Mouse (Mus musculus) midbrain, embryonic 13.5 days (tissue): ENCODE data around the gene Zc3h13. TPM values are rescaled to one million over a fixed set of nuclear protein-coding genes. Genes with fewer than 3 reads are reported as not detected.

ENCODE experiments used
- ATAC-seq: fragments of 200-750 bp; cut with Nextera tagmentation; 2 replicates; pipeline ENCODE4 v1.8.0; 2017; ENCODE audit warnings: mild to moderate bottlenecking, moderate TSS enrichment, moderate library complexity
- H3K27ac ChIP-seq: fragments of 300-500 bp; sonication (generic); 2 replicates; pipeline ENCODE4 v1.5.1; 2015; ENCODE audit warnings: inconsistent platforms, mild to moderate bottlenecking, moderate library complexity
- H3K27me3 ChIP-seq: fragments of 300-500 bp; sonication (generic); 2 replicates; pipeline ENCODE4 v1.6.1; 2015; ENCODE audit warnings: mild to moderate bottlenecking, inconsistent platforms
- H3K36me3 ChIP-seq: fragments of 300-500 bp; sonication (generic); 2 replicates; pipeline ENCODE4 v1.6.1; 2015; ENCODE audit warnings: mild to moderate bottlenecking, inconsistent platforms
- H3K4me1 ChIP-seq: fragments of 300-500 bp; sonication (generic); replicated peaks from 2 replicates; pipeline ENCODE4 v1.6.1; 2015; ENCODE audit warnings: inconsistent platforms
- H3K4me2 ChIP-seq: fragments of 300-500 bp; sonication (generic); replicated peaks from 2 replicates; pipeline ENCODE4 v1.6.1; 2015; ENCODE audit warnings: moderate library complexity, mild to moderate bottlenecking, inconsistent platforms
- H3K4me3 ChIP-seq: fragments of 300-500 bp; sonication (generic); replicated peaks from 2 replicates; pipeline ENCODE4 v1.5.1; 2015; ENCODE audit warnings: mild to moderate bottlenecking, inconsistent platforms
- H3K9ac ChIP-seq: fragments of 300-500 bp; sonication (generic); replicated peaks from 2 replicates; pipeline ENCODE4 v1.6.1; 2015; ENCODE audit warnings: mild to moderate bottlenecking, inconsistent platforms
- H3K9me3 ChIP-seq: fragments of 300-500 bp; sonication (generic); 2 replicates; pipeline ENCODE4 v1.6.1; 2016; ENCODE audit warnings: mild to moderate bottlenecking, inconsistent platforms
- WGBS: fragments of 180-500 bp; shearing (Covaris S2); methylation state at CpG from one replicate; pipeline ENCODE4 v1.1.7; 2015; 5-methylcytosine and 5-hydroxymethylcytosine counted together
- polyA plus RNA-seq: library from polyadenylated mRNA; unstranded; fragments of >200 nt; fragmentation: Nextera tagmentation; extraction: Ambion mirVana; gene quantifications from 2 replicates; pipeline ENCODE4 v1.2.1, GENCODE M21; 2015

The Zc3h13 gene
- polyA plus RNA-seq, 1 experiment from 2014 or later = 45.4 TPM

GRCm38 (mm10) chr14:75330621-75331020 is 46.4 kb downstream of the Zc3h13 start:
- Histone ChIP-seq H3K27ac (no peak overlapping the region), H3K36me3 (peaks cover 48% of the 10 kb centered on the region), H3K27me3 (no peaks in the 10 kb centered on the region), H3K4me3 (no peak overlapping the region), H3K4me1 (no peaks in the 10 kb centered on the region), H3K9ac (no peak overlapping the region), H3K9me3 (no peaks in the 10 kb centered on the region), H3K4me2 (no peak overlapping the region)
- ATAC-seq = 0 out of 2 replicates have a peak, but pooled peaks have one; percentile 17
- 82% methylated on average over 6 of the region's 6 CpGs for WGBS

GRCm38 (mm10) chr14:75334321-75334720 is 50.1 kb downstream of the Zc3h13 start:
- Histone ChIP-seq H3K4me3 (no peak overlapping the region), H3K4me2 (no peak overlapping the region), H3K4me1 (no peaks in the 10 kb centered on the region), H3K27me3 (no peaks in the 10 kb centered on the region), H3K9me3 (no peaks in the 10 kb centered on the region), H3K9ac (no peak overlapping the region), H3K36me3 (peaks cover 64% of the 10 kb centered on the region), H3K27ac (no peak overlapping the region)
- ATAC-seq = no peak
- 98% methylated on average over 4 of the region's 4 CpGs for WGBS

- H3K4me1 ChIP-seq = no peaks in the 10 kb centered on the region
- H3K4me2 ChIP-seq = no peak overlapping the region
- H3K4me3 ChIP-seq = no peak overlapping the region
- no peaks in the 10 kb centered on the region for H3K27me3 ChIP-seq
- 93% methylated on average over 2 of the region's 2 CpGs for WGBS
- H3K27ac ChIP-seq = no peak overlapping the region
- H3K9me3 ChIP-seq = no peaks in the 10 kb centered on the region
- no peak for ATAC-seq
- H3K36me3 ChIP-seq = peaks cover 42% of the 10 kb centered on the region
- no peak overlapping the region for H3K9ac ChIP-seq
Measured at GRCm38 (mm10) chr14:75337884-75338283, 53.7 kb downstream of the Zc3h13 start.

GRCm38 (mm10) chr14:75346041-75346440 is 61.9 kb downstream of the Zc3h13 start:
- Histone ChIP-seq H3K36me3 (peaks cover 27% of the 10 kb centered on the region), H3K27me3 (no peaks in the 10 kb centered on the region), H3K9me3 (no peaks in the 10 kb centered on the region), H3K4me3 (no peak overlapping the region), H3K27ac (no peak overlapping the region), H3K9ac (no peak overlapping the region), H3K4me2 (no peak overlapping the region), H3K4me1 (no peaks in the 10 kb centered on the region)
- no peak for ATAC-seq
- WGBS = 89% methylated on average over 5 of the region's 5 CpGs

- no peak overlapping the region for H3K9ac ChIP-seq
- H3K27me3 ChIP-seq = no peaks in the 10 kb centered on the region
- ATAC-seq = no peak
- no peaks in the 10 kb centered on the region for H3K36me3 ChIP-seq
- H3K9me3 ChIP-seq = no peaks in the 10 kb centered on the region
- H3K4me1 ChIP-seq = no peaks in the 10 kb centered on the region
- no peak overlapping the region for H3K27ac ChIP-seq
- no peak overlapping the region for H3K4me3 ChIP-seq
- 47% methylated on average over 4 of the region's 4 CpGs for whole genome bisulfite sequencing
- no peak overlapping the region for H3K4me2 ChIP-seq
Measured at GRCm38 (mm10) chr14:75351626-75352025, 67.5 kb downstream of the Zc3h13 start.

- ATAC-seq = no peak
Measured at GRCm38 (mm10) chr14:75363316-75363715, 79.1 kb downstream of the Zc3h13 start.

GRCm38 (mm10) chr14:75365301-75366035 is 81.3 kb downstream of the Zc3h13 start:
- Histone ChIP-seq H3K27ac (no peak overlapping the region), H3K36me3 (no peaks in the 10 kb centered on the region), H3K4me1 (no peaks in the 10 kb centered on the region), H3K27me3 (no peaks in the 10 kb centered on the region), H3K9ac (no peak overlapping the region), H3K4me2 (no peak overlapping the region), H3K9me3 (no peaks in the 10 kb centered on the region), H3K4me3 (no peak overlapping the region)
- ATAC-seq = no peak
- WGBS = 82% methylated on average over 9 of the region's 9 CpGs

More at GRCm38 (mm10) chr14:75363316-75363715, 79.1 kb downstream of the Zc3h13 start:
- no peaks in the 10 kb centered on the region for H3K27me3 ChIP-seq
- no peaks in the 10 kb centered on the region for H3K36me3 ChIP-seq
- no peak overlapping the region for H3K4me3 ChIP-seq
- no peak overlapping the region for H3K9ac ChIP-seq
- H3K4me2 ChIP-seq = no peak overlapping the region
- no peaks in the 10 kb centered on the region for H3K9me3 ChIP-seq
- 63% methylated on average over 6 of the region's 6 CpGs for WGBS
- H3K27ac ChIP-seq = no peak overlapping the region
- H3K4me1 ChIP-seq = no peaks in the 10 kb centered on the region

- H3K36me3 ChIP-seq = no peaks in the 10 kb centered on the region
- H3K9me3 ChIP-seq = no peaks in the 10 kb centered on the region
- ATAC-seq = no peak
- no peak overlapping the region for H3K4me3 ChIP-seq
- H3K27me3 ChIP-seq = no peaks in the 10 kb centered on the region
- no peak overlapping the region for H3K27ac ChIP-seq
- H3K4me1 ChIP-seq = no peaks in the 10 kb centered on the region
- H3K4me2 ChIP-seq = no peak overlapping the region
- WGBS = 36% methylated on average over 11 of the region's 11 CpGs
- H3K9ac ChIP-seq = no peak overlapping the region
Measured at GRCm38 (mm10) chr14:75366741-75367140, 82.6 kb downstream of the Zc3h13 start.

- H3K4me3 ChIP-seq = no peak overlapping the region
- 59% methylated on average over 3 of the region's 3 CpGs for WGBS
- no peaks in the 10 kb centered on the region for H3K4me1 ChIP-seq
- no peaks in the 10 kb centered on the region for H3K27me3 ChIP-seq
- H3K4me2 ChIP-seq = no peak overlapping the region
- no peak overlapping the region for H3K9ac ChIP-seq
- H3K27ac ChIP-seq = no peak overlapping the region
- H3K36me3 ChIP-seq = no peaks in the 10 kb centered on the region
- no peak for ATAC-seq
- no peaks in the 10 kb centered on the region for H3K9me3 ChIP-seq
Measured at GRCm38 (mm10) chr14:75367503-75367902, 83.3 kb downstream of the Zc3h13 start.

- H3K27ac ChIP-seq = no peak overlapping the region
- H3K27me3 ChIP-seq = no peaks in the 10 kb centered on the region
- no peaks in the 10 kb centered on the region for H3K36me3 ChIP-seq
- H3K4me2 ChIP-seq = no peak overlapping the region
- H3K9me3 ChIP-seq = no peaks in the 10 kb centered on the region
- no peak overlapping the region for H3K9ac ChIP-seq
- no peak for ATAC-seq
- no peak overlapping the region for H3K4me3 ChIP-seq
- 60% methylated on average over 5 of the region's 5 CpGs for WGBS
- no peaks in the 10 kb centered on the region for H3K4me1 ChIP-seq
Measured at GRCm38 (mm10) chr14:75369880-75370279, 85.7 kb downstream of the Zc3h13 start.

GRCm38 (mm10) chr14:75375006-75375598 is 90.9 kb downstream of the Zc3h13 start:
- Histone ChIP-seq H3K27me3 (no peaks in the 10 kb centered on the region), H3K9me3 (no peaks in the 10 kb centered on the region), H3K27ac (no peak overlapping the region), H3K36me3 (no peaks in the 10 kb centered on the region), H3K9ac (no peak overlapping the region), H3K4me2 (no peak overlapping the region), H3K4me3 (no peak overlapping the region), H3K4me1 (peaks cover 17% of the 10 kb centered on the region)
- ATAC-seq = no peak
- 62% methylated on average over 11 of the region's 11 CpGs for WGBS

GRCm38 (mm10) chr14:75376256-75376655 is 92.1 kb downstream of the Zc3h13 start:
- Histone ChIP-seq H3K4me3 (no peak overlapping the region), H3K27ac (no peak overlapping the region), H3K27me3 (no peaks in the 10 kb centered on the region), H3K4me1 (peaks cover 17% of the 10 kb centered on the region), H3K9ac (no peak overlapping the region), H3K9me3 (no peaks in the 10 kb centered on the region), H3K36me3 (no peaks in the 10 kb centered on the region), H3K4me2 (no peak overlapping the region)
- 59% methylated on average over 2 of the region's 2 CpGs for WGBS
- ATAC-seq = no peak
